Mouse (Mus musculus) liver, adult 2 months (tissue): ENCODE measurements around the gene Rubcn. TPM values are rescaled to one million over a fixed set of nuclear protein-coding genes. Genes with fewer than 3 reads are reported as not detected.

Experiments
- DNase-seq: peaks from one replicate; pipeline ENCODE4 v3.0.0-alpha.2; 2011; ENCODE audit warnings: low read depth, low spot score; ENCODE audit errors: extremely low read depth
- H3K27ac ChIP-seq: fragments of 200-500 bp; replicated peaks from 2 replicates; pipeline ENCODE4 v1.5.1; 2012; ENCODE audit warnings: low read depth, mild to moderate bottlenecking, control low read depth, inconsistent platforms, low read length; ENCODE audit not compliant: insufficient read depth
- H3K27me3 ChIP-seq: fragments of 200-500 bp; 2 replicates; pipeline ENCODE4 v1.6.1; 2012; ENCODE audit warnings: mild to moderate bottlenecking, moderate library complexity, low read length, inconsistent platforms; ENCODE audit not compliant: control insufficient read depth, insufficient read depth
- H3K36me3 ChIP-seq: fragments of 200-500 bp; 2 replicates; pipeline ENCODE4 v1.6.1; 2012; ENCODE audit warnings: low read length, inconsistent platforms; ENCODE audit not compliant: control insufficient read depth, insufficient read depth
- H3K4me1 ChIP-seq: fragments of 200-500 bp; 2 replicates; pipeline ENCODE4 v1.6.1; 2011; ENCODE audit warnings: low read length; ENCODE audit not compliant: control insufficient read depth, insufficient read depth
- H3K4me3 ChIP-seq: fragments of 200-500 bp; 2 replicates; pipeline ENCODE4 v1.5.1; 2011; ENCODE audit warnings: low read depth, mild to moderate bottlenecking, control low read depth, low read length, moderate library complexity; ENCODE audit not compliant: insufficient read depth
- H3K79me2 ChIP-seq: fragments of 200-500 bp; 2 replicates; pipeline ENCODE4 v1.6.1; 2012; ENCODE audit warnings: inconsistent platforms, mild to moderate bottlenecking, low read length, moderate library complexity; ENCODE audit not compliant: control insufficient read depth, insufficient read depth
- H3K9ac ChIP-seq: fragments of 200-500 bp; 2 replicates; pipeline ENCODE4 v1.6.1; 2012; ENCODE audit warnings: low read depth, mild to moderate bottlenecking, control low read depth, inconsistent platforms, low read length
- CTCF ChIP-seq: fragments of 200-500 bp; IDR thresholded peaks from 2 replicates; pipeline ENCODE4 v1.5.1; 2011; ENCODE audit warnings: low read depth, low read length, control low read depth
- POLR2A ChIP-seq: fragments of 200-500 bp; IDR thresholded peaks from 2 replicates; pipeline ENCODE4 v1.6.1; 2011; ENCODE audit warnings: low read length, control low read depth; ENCODE audit not compliant: insufficient read depth; ENCODE audit errors: extremely low read depth
- WGBS: fragments of 180-500 bp; shearing (Covaris S2); methylation state at CpG from one replicate; pipeline ENCODE4 v1.1.7; 2018; 5-methylcytosine and 5-hydroxymethylcytosine counted together
- polyA plus RNA-seq: library from polyadenylated mRNA; depleted of rRNA; stranded (reverse); fragments of >200 nt; gene quantifications from 2 replicates; pipeline ENCODE4 v1.2.3, GENCODE M21; 2012
- total RNA-seq: library from RNA; depleted of rRNA; stranded (reverse); fragments of >200 nt; gene quantifications from 2 replicates; pipeline ENCODE4 v1.2.3, GENCODE M21; 2014

Rubcn gene
- total and polyA plus RNA-seq, 2 experiments: 12.6 to 17.0 TPM

DNA sequence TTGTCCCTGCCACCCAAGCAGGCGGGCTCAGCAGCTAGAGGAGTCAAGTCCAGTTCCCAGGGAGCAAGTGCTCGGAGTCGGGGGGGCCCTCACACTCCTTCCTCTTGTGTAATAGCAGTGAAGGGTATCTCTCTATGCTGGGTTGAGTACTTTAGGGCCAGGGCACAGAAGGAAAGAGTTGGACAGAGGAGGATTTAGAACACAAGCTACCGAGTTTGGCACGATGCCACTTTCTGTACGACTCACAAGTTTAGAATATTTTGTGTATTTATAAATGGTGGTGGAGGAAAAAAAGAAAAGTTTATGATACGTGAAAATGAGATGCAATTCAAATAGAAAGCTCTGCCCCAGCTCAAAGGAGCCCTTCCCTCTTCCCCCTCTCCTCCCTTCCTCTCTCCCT lies 72.4 kb downstream of the Rubcn start:
- Histone ChIP-seq H3K79me2 (no peaks in the 10 kb centered on the region), H3K36me3 (no peaks in the 10 kb centered on the region), H3K4me3 (no peak overlapping the region), H3K27me3 (no peaks in the 10 kb centered on the region), H3K27ac (no peak overlapping the region), H3K9ac (no peak overlapping the region), H3K4me1 (peaks cover 15% of the 10 kb centered on the region; the same call in 1 of the 2 replicates)
- WGBS: 85% methylated on average over 7 of the region's 7 CpGs
- TF ChIP-seq POLR2A: no peak
- no peak for TF ChIP-seq CTCF
- no peak for DNase-seq

DNA sequence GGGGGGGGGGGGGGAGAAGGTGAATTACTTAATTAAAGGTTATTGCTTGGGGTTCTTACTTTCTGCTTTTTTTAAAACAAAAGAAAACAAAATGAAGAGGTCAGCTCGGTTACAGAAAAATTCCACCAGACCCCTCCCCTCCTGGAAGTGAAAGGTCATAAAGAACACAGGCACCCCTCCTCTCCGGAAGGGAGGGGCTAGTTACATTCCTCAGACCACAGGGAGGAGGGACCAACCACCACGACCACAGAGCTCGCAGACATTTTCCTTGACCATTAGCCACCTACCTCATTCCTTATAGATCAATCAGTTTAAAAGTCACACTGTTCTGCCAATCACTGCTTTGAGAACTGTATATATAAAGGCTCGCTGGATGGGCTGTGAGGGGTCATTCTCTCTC lies 73.7 kb downstream of the Rubcn start:
- Histone ChIP-seq H3K27ac (no peak overlapping the region), H3K4me3 (no peak overlapping the region), H3K9ac (no peak overlapping the region), H3K79me2 (no peaks in the 10 kb centered on the region), H3K4me1 (peaks cover 15% of the 10 kb centered on the region; the same call in 1 of the 2 replicates), H3K27me3 (no peaks in the 10 kb centered on the region), H3K36me3 (no peaks in the 10 kb centered on the region)
- no peak for DNase-seq
- no peak for TF ChIP-seq POLR2A
- TF ChIP-seq CTCF: no peak
- 71% methylated on average over 5 of the region's 5 CpGs for WGBS

- Histone ChIP-seq H3K4me1 (peaks cover 14% of the 10 kb centered on the region; the same call in 1 of the 2 replicates), H3K4me3 (no peak overlapping the region), H3K27me3 (no peaks in the 10 kb centered on the region), H3K79me2 (no peaks in the 10 kb centered on the region), H3K9ac (no peak overlapping the region), H3K36me3 (no peaks in the 10 kb centered on the region), H3K27ac (peak overlapping the region; percentile 22; the same call in 1 of the 2 replicates)
- WGBS: 12% methylated on average over 6 of the region's 6 CpGs
- TF ChIP-seq CTCF (no peak), POLR2A (no peak)
- peak; percentile 75 for DNase-seq
Measured at GRCm38 (mm10) chr16:32803252-32803853, 74.2 kb downstream of the Rubcn start.

- no peak within 1 kb of the TSS for H3K9ac ChIP-seq
- no peaks in the 10 kb centered on the region for H3K4me1 ChIP-seq
- TF ChIP-seq CTCF (no peak), POLR2A (no peak)
- no peak for DNase-seq
- 82% methylated on average over 3 of the region's 3 CpGs for WGBS
- H3K4me3 ChIP-seq: no peak within 1 kb of the TSS
- no peaks in the 10 kb centered on the region for H3K36me3 ChIP-seq
- H3K27me3 ChIP-seq: no peaks in the 10 kb centered on the region
- no peak within 1 kb of the TSS for H3K27ac ChIP-seq
- no peaks in the 10 kb centered on the region for H3K79me2 ChIP-seq
Measured at GRCm38 (mm10) chr16:32797426-32797689, 80.2 kb downstream of the Rubcn start, which contains the start of gene Muc20. Gene Muc20, minus strand, starts transcription at chr16:32797435.

DNA sequence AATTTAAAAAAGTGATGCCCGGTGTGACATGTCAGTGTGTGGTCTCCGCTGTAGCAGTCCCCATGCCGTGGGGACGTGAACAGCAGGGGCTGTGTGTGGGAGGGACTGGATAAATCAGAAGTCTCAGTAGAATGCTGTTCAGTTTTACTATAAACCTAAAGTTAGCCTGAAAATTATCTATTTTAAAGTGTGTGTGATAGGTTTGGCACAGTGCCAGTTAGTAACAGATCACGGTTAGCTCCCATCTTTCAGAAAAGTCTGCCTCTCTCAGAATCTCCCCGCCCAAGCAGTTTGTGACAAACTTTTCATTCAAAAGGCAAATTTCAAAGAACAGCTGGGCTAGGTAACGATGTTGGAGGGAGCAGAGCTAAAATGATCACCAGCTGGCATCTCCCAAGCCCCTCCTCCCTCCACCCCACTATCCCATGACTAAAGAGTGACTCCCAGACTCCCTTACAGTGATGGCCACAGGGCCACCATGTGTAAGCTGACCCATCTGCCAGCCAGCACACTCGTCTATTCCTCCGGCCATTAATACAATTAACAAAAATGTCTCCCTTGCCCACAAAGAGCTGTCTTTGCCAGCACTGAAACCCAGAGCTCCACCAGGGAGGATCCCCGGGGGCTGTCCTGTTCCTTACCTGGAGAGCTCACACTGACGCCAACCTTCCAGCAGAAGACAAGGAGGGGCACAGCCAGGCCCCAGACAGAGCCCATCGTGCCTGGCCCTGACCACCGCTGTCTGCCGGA lies 80.7 kb downstream of the Rubcn start:
- no peaks in the 10 kb centered on the region for H3K79me2 ChIP-seq
- TF ChIP-seq POLR2A (no peak), CTCF (no peak)
- H3K4me1 ChIP-seq: no peaks in the 10 kb centered on the region

GRCm38 (mm10) chr16:32795177-32795576 lies 82.4 kb downstream of the Rubcn start:
- 85% methylated on average over 1 of the region's 1 CpGs for WGBS
- DNase-seq: no peak
- no peak overlapping the region for H3K9ac ChIP-seq

More for the DNA sequence above, 80.7 kb downstream of the Rubcn start:
- no peaks in the 10 kb centered on the region for H3K36me3 ChIP-seq
- H3K4me3 ChIP-seq: no peak overlapping the region
- H3K27me3 ChIP-seq: no peaks in the 10 kb centered on the region
- 91% methylated on average over 14 of the region's 14 CpGs for WGBS
- DNase-seq: no peak
- no peak overlapping the region for H3K9ac ChIP-seq
- H3K27ac ChIP-seq: no peak overlapping the region

More at GRCm38 (mm10) chr16:32795177-32795576, 82.4 kb downstream of the Rubcn start:
- Histone ChIP-seq H3K4me3 (no peak overlapping the region), H3K4me1 (no peaks in the 10 kb centered on the region), H3K36me3 (no peaks in the 10 kb centered on the region), H3K27ac (no peak overlapping the region), H3K27me3 (no peaks in the 10 kb centered on the region), H3K79me2 (no peaks in the 10 kb centered on the region)
- TF ChIP-seq POLR2A: no peak
- no peak for TF ChIP-seq CTCF
